Mouse (Mus musculus): ENCODE data around the gene Ddx43.

DNA sequence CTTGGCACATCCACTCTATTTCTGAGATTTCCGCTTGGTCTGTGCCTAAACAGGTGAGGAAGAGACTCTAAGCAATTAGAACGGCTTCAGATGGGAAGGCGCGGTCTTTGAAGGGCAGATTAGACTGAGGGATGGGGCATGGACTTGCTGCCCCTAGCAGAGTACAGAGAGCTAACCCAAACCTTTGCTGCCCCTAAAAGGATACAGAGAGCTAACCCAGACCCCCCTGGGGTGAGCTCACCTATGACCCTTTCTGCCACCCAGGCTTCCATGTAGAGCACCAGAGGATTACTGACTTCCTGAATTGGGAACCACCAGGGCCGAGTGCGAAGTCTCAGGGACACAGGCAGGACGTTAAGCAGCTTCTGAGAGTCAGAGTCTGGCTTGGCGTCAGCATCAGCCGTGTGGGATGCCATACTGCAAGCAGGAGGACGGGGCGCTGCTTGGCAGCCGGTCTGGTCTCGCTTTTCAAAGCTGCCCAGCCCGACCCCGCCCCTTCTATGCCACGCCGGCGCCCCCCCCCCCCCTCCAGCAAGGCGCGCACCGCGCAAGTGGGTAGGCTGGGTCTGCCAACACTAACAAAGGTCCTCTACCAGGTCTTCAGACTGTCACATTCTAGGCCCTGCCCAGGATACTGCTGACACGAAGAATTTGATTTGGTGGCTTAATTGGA lies 17.3 kb upstream of the Ddx43 start, which contains the start of gene Ooep:
- TF ChIP-seq CTCF (IDR thresholded peaks at IDR 0.05; ENCODE audit: low read depth) (0 out of 2 replicates have a peak, but pooled peaks have one; percentile 6), EP300 (IDR thresholded peaks at IDR 0.05; ENCODE audit: low read depth) (no peak)
